In genomic region chr4:89651779-89652178, GRCm38 (mm10) we compare ENCODE assay signal across 18 mouse cellular contexts. TPM values are rescaled to one million over a fixed set of nuclear protein-coding genes. Genes with fewer than 3 reads are reported as not detected.
"Had no signal": no experiment of that assay in that cellular context is flagged by ENCODE, and none has a peak within 500 bp of the region (broad histone marks: within the 10 kb centered on the region; RNA-seq: fewer than 3 reads in every experiment).

No protein-coding gene starts in this region.

- H3K9me3 ChIP-seq: limb, embryonic 13.5 days; liver, embryonic 12.5 days; midbrain, embryonic 10.5 days; neural tube, embryonic 12.5 days had no signal

- DNase-seq: kidney, adult 8-10 months; kidney, postnatal 36 days; left cerebral cortex, postnatal 4 days; lung, embryonic 14.5 days; lung, postnatal 10 days; lung, postnatal 4 days; midbrain, embryonic 14.5 days; spleen, adult 18-20 months; thymus, postnatal 36 days had no signal

- H3K36me3 ChIP-seq: limb, embryonic 13.5 days; liver, embryonic 12.5 days; midbrain, embryonic 10.5 days; neural tube, embryonic 12.5 days had no signal

- H3K4me3 ChIP-seq: limb, embryonic 13.5 days; liver, embryonic 12.5 days; midbrain, embryonic 10.5 days; neural tube, embryonic 12.5 days had no signal

- ATAC-seq: liver, embryonic 12.5 days had no signal

- H3K27ac ChIP-seq: kidney, postnatal 0 days; layer of hippocampus, adult 2 months; limb, embryonic 13.5 days; liver, embryonic 12.5 days; midbrain, embryonic 10.5 days; neural tube, embryonic 12.5 days had no signal

- H3K4me2 ChIP-seq: limb, embryonic 13.5 days; liver, embryonic 12.5 days; lung, embryonic 14.5 days had no signal

- H3K9ac ChIP-seq: limb, embryonic 13.5 days; liver, embryonic 12.5 days; lung, embryonic 14.5 days; neural tube, embryonic 12.5 days had no signal

- H3K27me3 ChIP-seq: liver, embryonic 12.5 days; neural tube, embryonic 12.5 days had no signal

- H3K4me1 ChIP-seq: liver, embryonic 12.5 days had no signal

RNA-seq across cellular contexts. Expression of gene Dmrta1, which starts 27.5 kb away (rescaled TPM):
- total RNA-seq: monocyte, adult 5-6 weeks; neutrophil, adult 5-6 weeks had no signal
- polyA plus RNA-seq: liver, embryonic 12.5 days; liver, embryonic 16.5 days; lung, embryonic 14.5 days had no signal
